Mouse (Mus musculus) forebrain, embryonic 11.5 days (tissue): ENCODE data around the gene Wnt8b. TPM values are rescaled to one million over a fixed set of nuclear protein-coding genes. Genes with fewer than 3 reads are reported as not detected.
A peak's percentile ranks its signal among the peaks of the same experiment; 100 is the strongest.

Experiments
- ATAC-seq: fragments of 200-750 bp; cut with Nextera tagmentation; replicated peaks from 2 replicates; pipeline ENCODE4 v1.8.0; 2017; ENCODE audit warnings: moderate TSS enrichment; ENCODE audit not compliant: low FRiP score
- DNase-seq: peaks from one replicate; pipeline ENCODE4 v3.0.0-alpha.2; 2017; ENCODE audit warnings: low spot score
- H3K27ac ChIP-seq: fragments of 300-500 bp; sonication (generic); 2 replicates; pipeline ENCODE4 v1.5.1; 2014; ENCODE audit warnings: low read depth, low read length
- H3K27me3 ChIP-seq: fragments of 300-500 bp; sonication (generic); 2 replicates; pipeline ENCODE4 v1.6.1; 2014; ENCODE audit warnings: mild to moderate bottlenecking, low read length, mixed read lengths; ENCODE audit not compliant: control insufficient read depth, insufficient read depth
- H3K36me3 ChIP-seq: fragments of 300-500 bp; sonication (generic); 2 replicates; pipeline ENCODE4 v1.6.1; 2014; ENCODE audit warnings: mild to moderate bottlenecking, low read length, moderate library complexity, mixed read lengths; ENCODE audit not compliant: control insufficient read depth, insufficient read depth
- H3K4me1 ChIP-seq: fragments of 300-500 bp; sonication (generic); replicated peaks from 2 replicates; pipeline ENCODE4 v1.6.1; 2014; ENCODE audit warnings: low read length, mixed read lengths; ENCODE audit not compliant: control insufficient read depth, insufficient read depth
- H3K4me2 ChIP-seq: fragments of 300-500 bp; sonication (generic); 2 replicates; pipeline ENCODE4 v1.6.1; 2014; ENCODE audit warnings: low read depth, mild to moderate bottlenecking, low read length, moderate library complexity, mixed read lengths; ENCODE audit not compliant: severe bottlenecking
- H3K4me3 ChIP-seq: fragments of 300-500 bp; sonication (generic); 2 replicates; pipeline ENCODE4 v1.5.1; 2014; ENCODE audit warnings: low read depth, low read length
- H3K9ac ChIP-seq: fragments of 300-500 bp; sonication (generic); 2 replicates; pipeline ENCODE4 v1.6.1; 2014; ENCODE audit warnings: low read length
- H3K9me3 ChIP-seq: fragments of 300-500 bp; sonication (generic); 2 replicates; pipeline ENCODE4 v1.6.1; 2016; ENCODE audit warnings: low read length, mixed read lengths; ENCODE audit not compliant: control insufficient read depth
- WGBS: fragments of 180-500 bp; shearing (Covaris S2); extraction: QIAGEN DNeasy Blood & Tissue Kit; methylation state at CpG from one replicate; pipeline ENCODE4 v1.1.7; 2014; 5-methylcytosine and 5-hydroxymethylcytosine counted together
- polyA plus RNA-seq: library from polyadenylated mRNA; unstranded; fragments of >200 nt; fragmentation: Nextera tagmentation; extraction: Ambion mirVana; gene quantifications from 2 replicates; pipeline ENCODE4 v1.2.1, GENCODE M21; 2014

Wnt8b gene
- polyA plus RNA-seq, 1 experiment from 2014 or later = 60.2 TPM

GRCm38 (mm10) chr19:44562652-44563206, 69.5 kb downstream of the Wnt8b start, which contains the start of gene Hif1an:
Hif1an (plus strand) TSS chr19:44562850.
- DNase-seq (peak; percentile 96), ATAC-seq (peak; percentile 96)
- Histone ChIP-seq H3K36me3 (peaks cover 8% of the 10 kb centered on the region; the same call in 1 of the 2 replicates), H3K4me2 (peak within 1 kb of the TSS; percentile 71), H3K9me3 (no peaks in the 10 kb centered on the region), H3K27me3 (no peaks in the 10 kb centered on the region), H3K27ac (peak within 1 kb of the TSS; percentile 66; the same call in 1 of the 2 replicates), H3K4me3 (peak within 1 kb of the TSS; percentile 83), H3K9ac (peak within 1 kb of the TSS; percentile 83), H3K4me1 (peaks cover 4% of the 10 kb centered on the region)
- WGBS = under 1% methylated on average over 33 of the region's 33 CpGs

Other genes with a start within 250 kb of the Wnt8b start
- gene Scd2, start 199.8 kb upstream of the Wnt8b start, polyA plus RNA-seq = 433 and 466 TPM in 2 replicates
- gene Scd4, start 160.4 kb upstream of the Wnt8b start, polyA plus RNA-seq = not detected in 2 replicates
- gene Scd1, start 85.6 kb upstream of the Wnt8b start, polyA plus RNA-seq = 18.8 and 19.2 TPM in 2 replicates
- gene Sec31b, start 52.4 kb downstream of the Wnt8b start, polyA plus RNA-seq = 0.81 and 0.84 TPM in 2 replicates
- gene Gm20538, start 59.4 kb downstream of the Wnt8b start, polyA plus RNA-seq = not detected in 2 replicates
- gene Ndufb8, start 62.0 kb downstream of the Wnt8b start, polyA plus RNA-seq = 424 and 454 TPM in 2 replicates
- 33.0 and 33.3 TPM in 2 replicates for gene Hif1an, start 69.4 kb downstream of the Wnt8b start, polyA plus RNA-seq